Mouse (Mus musculus) MEL (cell line): Measurements from ENCODE around the gene Vti1a. TPM values are rescaled to one million over a fixed set of nuclear protein-coding genes. Genes with fewer than 3 reads are reported as not detected.

Source experiments
- DNase-seq: peaks from one replicate; pipeline ENCODE4 v3.0.0; 2011; ENCODE audit warnings: low read depth, low spot score
- H3K27ac ChIP-seq: 2 replicates; pipeline ENCODE4 v1.5.1; 2012; ENCODE audit warnings: low read depth, mild to moderate bottlenecking, control low read depth, low read length, moderate library complexity; ENCODE audit not compliant: control insufficient read depth
- H3K27me3 ChIP-seq, 2 experiments: fragments of 150-350 bp in 1 of 2; sonication (generic) in 1 of 2; 2 replicates each; pipeline ENCODE4 v1.6.1; 2012; ENCODE audit warnings: low read length in 2 of 2, mild to moderate bottlenecking in 2 of 2, improper control_type of control experiment in 1 of 2, moderate library complexity in 1 of 2; ENCODE audit not compliant: insufficient read depth in 2 of 2, control insufficient read depth in 1 of 2
- H3K36me3 ChIP-seq, 2 experiments: 2 replicates each; pipeline ENCODE4 v1.6.1; 2012 to 2014; ENCODE audit warnings: low read length in 2 of 2, improper control_type of control experiment in 1 of 2, inconsistent platforms in 1 of 2, mild to moderate bottlenecking in 1 of 2; ENCODE audit not compliant: insufficient read depth in 2 of 2, control insufficient read depth in 1 of 2
- H3K4me1 ChIP-seq, 2 experiments: fragments of 150-350 bp in 1 of 2; sonication (generic) in 1 of 2; 2 replicates each; pipeline ENCODE4 v1.6.1; 2012; ENCODE audit warnings: low read length in 2 of 2, improper control_type of control experiment in 1 of 2, mild to moderate bottlenecking in 1 of 2; ENCODE audit not compliant: insufficient read depth in 2 of 2, control insufficient read depth in 1 of 2
- H3K4me3 ChIP-seq, 2 experiments: fragments of 150-350 bp in 1 of 2; sonication (generic) in 1 of 2; 2 replicates each; pipeline ENCODE4 v1.5.1; 2012; ENCODE audit warnings: low read depth in 2 of 2, low read length in 2 of 2, mild to moderate bottlenecking in 2 of 2, moderate library complexity in 2 of 2, control low read depth in 1 of 2, improper control_type of control experiment in 1 of 2; ENCODE audit not compliant: control insufficient read depth in 1 of 2, insufficient read depth in 1 of 2
- H3K79me2 ChIP-seq: 2 replicates; pipeline ENCODE4 v1.6.1; 2012; ENCODE audit warnings: mild to moderate bottlenecking, low read length, moderate library complexity; ENCODE audit not compliant: control insufficient read depth, poor library complexity, insufficient read depth
- H3K9ac ChIP-seq: 2 replicates; pipeline ENCODE4 v1.6.1; 2012; ENCODE audit warnings: low read depth, mild to moderate bottlenecking, control low read depth, low read length, moderate library complexity; ENCODE audit not compliant: control insufficient read depth, poor library complexity, severe bottlenecking
- H3K9me3 ChIP-seq: fragments of 150-350 bp; sonication (generic); replicated peaks from 2 replicates; pipeline ENCODE4 v1.6.1; 2012; ENCODE audit warnings: mild to moderate bottlenecking, low read length, improper control_type of control experiment, moderate library complexity; ENCODE audit not compliant: insufficient read depth
- CHD1 ChIP-seq: IDR thresholded peaks from 2 replicates; pipeline ENCODE4 v1.6.1; 2012; ENCODE audit warnings: low read depth, mild to moderate bottlenecking, inconsistent platforms, low read length, improper control_type of control experiment
- CHD2 ChIP-seq: IDR thresholded peaks from 2 replicates; pipeline ENCODE4 v1.6.1; 2011; ENCODE audit warnings: low read length, improper control_type of control experiment
- CTCF ChIP-seq, 3 experiments: IDR thresholded peaks in 2 of 3; conservative IDR thresholded peaks in 1 of 3; 2 replicates each; pipeline ENCODE4 v1.5.1; 2011 to 2012; ENCODE audit warnings: low read length in 3 of 3, low read depth in 2 of 3, mild to moderate bottlenecking in 2 of 3, improper control_type of control experiment in 1 of 3, inconsistent platforms in 1 of 3, mixed read lengths in 1 of 3, moderate library complexity in 1 of 3; ENCODE audit not compliant: control insufficient read depth in 1 of 3, insufficient read depth in 1 of 3, poor library complexity in 1 of 3, severe bottlenecking in 1 of 3
- ETS1 ChIP-seq: IDR thresholded peaks from 2 replicates; pipeline ENCODE4 v1.6.1; 2012; ENCODE audit warnings: low read depth, mild to moderate bottlenecking, inconsistent platforms, low read length, improper control_type of control experiment, moderate library complexity
- GABPA ChIP-seq: IDR thresholded peaks from 2 replicates; pipeline ENCODE4 v1.6.1; 2012; ENCODE audit warnings: low read depth, mild to moderate bottlenecking, inconsistent platforms, low read length, improper control_type of control experiment, moderate library complexity
- GATA1 ChIP-seq: IDR thresholded peaks from 2 replicates; pipeline ENCODE4 v1.6.1; 2011; ENCODE audit warnings: low read depth, low read length, improper control_type of control experiment
- KAT2A ChIP-seq: conservative IDR thresholded peaks from 2 replicates; pipeline ENCODE4 v1.6.1; 2012; ENCODE audit warnings: low read depth, low read length, improper control_type of control experiment, inconsistent platforms
- MAX ChIP-seq: IDR thresholded peaks from 2 replicates; pipeline ENCODE4 v1.6.1; 2011; ENCODE audit warnings: low read length, improper control_type of control experiment
- MEF2A ChIP-seq: IDR thresholded peaks from 2 replicates; pipeline ENCODE4 v1.6.1; 2014; ENCODE audit warnings: low read depth, mild to moderate bottlenecking, inconsistent platforms, low read length, improper control_type of control experiment; ENCODE audit not compliant: poor library complexity, insufficient replicate concordance, severe bottlenecking; ENCODE audit errors: extremely low read depth
- MXI1 ChIP-seq: IDR thresholded peaks from 2 replicates; pipeline ENCODE4 v1.6.1; 2011; ENCODE audit warnings: mild to moderate bottlenecking, low read depth, low read length, improper control_type of control experiment
- MYB ChIP-seq: IDR thresholded peaks from 2 replicates; pipeline ENCODE4 v1.6.1; 2011; ENCODE audit warnings: mild to moderate bottlenecking, low read depth, low read length, improper control_type of control experiment
- NELFE ChIP-seq: IDR thresholded peaks from 2 replicates; pipeline ENCODE4 v1.6.1; 2011; ENCODE audit warnings: low read depth, low read length, improper control_type of control experiment
- NRF1 ChIP-seq: IDR thresholded peaks from 2 replicates; pipeline ENCODE4 v1.6.1; 2014; ENCODE audit warnings: low read depth, mild to moderate bottlenecking, inconsistent platforms, low read length, improper control_type of control experiment, moderate library complexity; ENCODE audit not compliant: poor library complexity, insufficient read depth, severe bottlenecking
- POLR2A ChIP-seq, 2 experiments: IDR thresholded peaks; 2 replicates each; pipeline ENCODE4 v1.6.1; 2011 to 2012; ENCODE audit warnings: low read length in 2 of 2, mild to moderate bottlenecking in 2 of 2, control low read depth in 1 of 2, improper control_type of control experiment in 1 of 2, low read depth in 1 of 2, moderate library complexity in 1 of 2; ENCODE audit not compliant: control insufficient read depth in 1 of 2, insufficient read depth in 1 of 2, poor library complexity in 1 of 2
- SMC3 ChIP-seq: IDR thresholded peaks from 2 replicates; pipeline ENCODE4 v1.6.1; 2011; ENCODE audit warnings: low read depth, low read length, improper control_type of control experiment
- TAL1 ChIP-seq: IDR thresholded peaks from 2 replicates; pipeline ENCODE4 v1.6.1; 2012; ENCODE audit warnings: mild to moderate bottlenecking, inconsistent platforms, low read length, moderate library complexity, mixed read lengths
- USF2 ChIP-seq, 2 experiments: IDR thresholded peaks; 2 replicates each; pipeline ENCODE4 v1.6.1; 2011 to 2012; ENCODE audit warnings: improper control_type of control experiment in 2 of 2, low read length in 2 of 2, borderline replicate concordance in 1 of 2, inconsistent platforms in 1 of 2, low read depth in 1 of 2, mild to moderate bottlenecking in 1 of 2; ENCODE audit not compliant: insufficient read depth in 1 of 2
- ZKSCAN1 ChIP-seq: IDR thresholded peaks from 2 replicates; pipeline ENCODE4 v1.6.1; 2012; ENCODE audit warnings: low read depth, mild to moderate bottlenecking, inconsistent platforms, low read length, improper control_type of control experiment, moderate library complexity
- polyA plus RNA-seq, 2 experiments: library from polyadenylated mRNA; stranded (reverse) in 1 of 2; unstranded in 1 of 2; fragments of >175 nt in 1 of 2; fragments of >200 nt in 1 of 2; gene quantifications; 2 replicates each; pipeline versions ENCODE4 v1.2.1 to v1.2.4; 2012; ENCODE audit warnings: low replicate concordance in 2 of 2, low read depth in 1 of 2; ENCODE audit not compliant: insufficient read length in 2 of 2, insufficient read depth in 1 of 2, missing spikeins in 1 of 2
- total RNA-seq: library from RNA; depleted of rRNA; stranded (reverse); fragments of 300-350 nt; gene quantifications from 2 replicates; pipeline ENCODE4 v1.2.3, GENCODE M21; 2012

The Vti1a gene
- total and polyA plus RNA-seq, 3 experiments = 37.2 to 119 (median 42.8) TPM

- no peaks in the 10 kb centered on the region for H3K79me2 ChIP-seq
- H3K9ac ChIP-seq = no peak overlapping the region
- H3K9me3 ChIP-seq = no peaks in the 10 kb centered on the region
- H3K27ac ChIP-seq = no peak overlapping the region
- no peaks in the 10 kb centered on the region; a peak in 1 of 4 replicates for H3K36me3 ChIP-seq
- DNase-seq = no peak
- peaks cover 0 to 5% of the 10 kb centered on the region in 2 experiments; a peak in 1 of 4 replicates for H3K4me1 ChIP-seq
- no peak for TF ChIP-seq SMC3
- TF ChIP-seq MAX = no peak
- no peak for TF ChIP-seq TAL1
- no peak overlapping the region for H3K4me3 ChIP-seq
- no peaks in the 10 kb centered on the region for H3K27me3 ChIP-seq
Measured at GRCm38 (mm10) chr19:55552861-55553260, 236.8 kb downstream of the Vti1a start.

- Histone ChIP-seq H3K4me1 (peaks cover 0 to 5% of the 10 kb centered on the region in 2 experiments; a peak in 1 of 4 replicates), H3K9me3 (no peaks in the 10 kb centered on the region), H3K27ac (no peak overlapping the region), H3K27me3 (no peaks in the 10 kb centered on the region), H3K36me3 (no peaks in the 10 kb centered on the region; a peak in 1 of 4 replicates), H3K79me2 (no peaks in the 10 kb centered on the region), H3K9ac (no peak overlapping the region), H3K4me3 (no peak overlapping the region)
- TF ChIP-seq MYB (no peak), GABPA (no peak), MEF2A (no peak), MXI1 (no peak), SMC3 (no peak), POLR2A (IDR thresholded peaks at IDR 0.05; ENCODE audit: control insufficient read depth in 1 of 2, insufficient read depth in 1 of 2, low read depth in 1 of 2, low read length in 2 of 2, poor library complexity in 1 of 2) (no peak), NRF1 (no peak), MAX (no peak), ZKSCAN1 (no peak), CTCF (IDR thresholded peaks at IDR 0.05 in 2 of 3, conservative IDR thresholded peaks at IDR 0.05 in 1 of 3; ENCODE audit: control insufficient read depth in 1 of 3, insufficient read depth in 1 of 3, low read depth in 2 of 3, low read length in 3 of 3, poor library complexity in 1 of 3, severe bottlenecking in 1 of 3) (no peak)
- peak; percentile 34 for DNase-seq
Measured at GRCm38 (mm10) chr19:55554295-55554694, 238.2 kb downstream of the Vti1a start.

- Histone ChIP-seq H3K4me3 (no peak overlapping the region), H3K27ac (no peak overlapping the region), H3K79me2 (no peaks in the 10 kb centered on the region), H3K4me1 (peaks cover 0 to 5% of the 10 kb centered on the region in 2 experiments; a peak in 1 of 4 replicates), H3K27me3 (no peaks in the 10 kb centered on the region)
- DNase-seq = peak; percentile 28
- TF ChIP-seq GATA1 = no peak
- TF ChIP-seq KAT2A = no peak
- no peak for TF ChIP-seq CTCF (IDR thresholded peaks at IDR 0.05 in 2 of 3, conservative IDR thresholded peaks at IDR 0.05 in 1 of 3; ENCODE audit: control insufficient read depth in 1 of 3, insufficient read depth in 1 of 3, low read depth in 2 of 3, low read length in 3 of 3, poor library complexity in 1 of 3, severe bottlenecking in 1 of 3)
- TF ChIP-seq CHD2 = no peak
- no peak for TF ChIP-seq USF2 (IDR thresholded peaks at IDR 0.05; ENCODE audit: borderline replicate concordance in 1 of 2, insufficient read depth in 1 of 2, low read depth in 1 of 2, low read length in 2 of 2)
- no peak for TF ChIP-seq MEF2A
- TF ChIP-seq NELFE = no peak
- no peak for TF ChIP-seq MAX
- no peak for TF ChIP-seq ETS1
- TF ChIP-seq CHD1 = no peak
- TF ChIP-seq, all 39 proteins: peak for 0
- no peak overlapping the region for H3K9ac ChIP-seq
- no peaks in the 10 kb centered on the region; a peak in 1 of 4 replicates for H3K36me3 ChIP-seq
- no peaks in the 10 kb centered on the region for H3K9me3 ChIP-seq
Measured at GRCm38 (mm10) chr19:55554703-55555102, 238.6 kb downstream of the Vti1a start.
